Mouse (Mus musculus) left cerebral cortex, adult 2 months (tissue): Measurements from ENCODE around the gene Rere. TPM values are rescaled to one million over a fixed set of nuclear protein-coding genes. Genes with fewer than 3 reads are reported as not detected.
"Not testable (repeated sequence)": the region's sequence is repeated elsewhere in the genome, so short reads cannot be mapped to it uniquely, and the experiment has no call there.

ENCODE experiments used
- DNase-seq, 2 experiments: peaks; one replicate each; pipeline ENCODE4 v3.0.0; 2021 to 2022; ENCODE audit warnings: low spot score in 2 of 2, mixed read lengths in 1 of 2; ENCODE audit errors: extremely low spot score in 1 of 2
- H3K27ac ChIP-seq: fragments of 200-600 bp; 2 replicates; pipeline ENCODE4 v1.8.1; 2022
- H3K4me3 ChIP-seq: fragments of 200-600 bp; 2 replicates; pipeline ENCODE4 v1.8.1; 2022
- CTCF ChIP-seq: fragments of 200-600 bp; IDR thresholded peaks from 2 replicates; pipeline ENCODE4 v1.8.1; 2022; ENCODE audit warnings: antibody characterized with exemption, mild to moderate bottlenecking, moderate library complexity
- intact Hi-C: fragments of 180-260 bp; cut with DNase I; formaldehyde crosslinking; loops from one replicate; pipeline ENCODE4 v1.15.1; 2025
- total RNA-seq, 2 experiments: library from RNA; stranded (reverse); gene quantifications; 2 replicates each; pipeline ENCODE4 v1.2.3; 2021

The Rere gene
- total RNA-seq, 2 experiments from 2014 or later: 113 to 125 TPM

DNA sequence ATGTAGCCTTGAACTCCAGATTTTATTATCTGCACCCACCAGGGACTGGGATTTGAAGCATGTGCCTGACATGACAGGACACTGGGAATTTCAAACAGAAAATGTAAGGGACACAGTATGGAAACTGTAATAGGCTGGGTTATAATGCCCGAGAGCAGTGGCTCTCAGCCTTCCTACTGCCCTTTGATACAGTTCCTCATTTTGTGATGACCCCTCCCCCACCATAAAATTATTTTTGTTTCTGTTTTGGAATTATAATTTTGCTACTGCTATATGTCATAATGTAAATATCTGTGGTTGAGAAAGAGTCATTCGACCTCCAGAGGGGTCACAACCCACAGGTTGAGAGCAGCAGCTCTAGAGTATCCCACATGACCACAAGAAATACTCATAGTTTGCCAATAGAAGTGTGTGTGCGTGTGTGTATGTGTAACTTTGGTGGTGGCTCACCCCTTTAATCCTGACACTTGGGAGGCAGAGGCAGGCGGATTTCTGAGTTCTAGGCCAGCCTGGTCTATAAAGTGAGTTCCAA lies 312.9 kb downstream of the Rere start:
- Histone ChIP-seq H3K4me3 (no peak overlapping the region), H3K27ac (no peak overlapping the region)
- no peak for TF ChIP-seq CTCF
- intact Hi-C loops: no loop called here
- no peak for DNase-seq

DNA sequence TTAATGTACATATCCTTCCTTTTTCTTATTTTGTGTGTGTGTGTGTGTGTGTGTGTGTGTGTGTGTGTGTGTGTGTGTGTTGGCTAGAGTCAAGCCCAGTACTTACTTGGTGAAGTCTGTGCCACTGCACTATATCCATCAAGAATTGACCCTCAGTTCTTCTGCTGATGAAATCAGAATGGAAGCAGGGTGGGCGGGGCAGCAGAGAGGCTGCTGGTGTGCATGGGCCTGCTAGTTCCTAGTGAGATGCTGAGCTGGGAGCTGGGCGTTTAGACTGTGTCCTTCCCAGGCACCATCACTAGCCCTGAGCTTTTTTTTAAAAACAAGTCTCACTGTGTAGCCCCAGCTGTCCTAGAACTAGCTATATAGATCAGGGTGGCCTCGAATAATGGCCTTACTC lies 313.6 kb downstream of the Rere start:
- H3K4me3 ChIP-seq: no peak overlapping the region
- no peak overlapping the region for H3K27ac ChIP-seq
- no peak for TF ChIP-seq CTCF
- intact Hi-C loops: no loop called here
- no peak for DNase-seq

DNA sequence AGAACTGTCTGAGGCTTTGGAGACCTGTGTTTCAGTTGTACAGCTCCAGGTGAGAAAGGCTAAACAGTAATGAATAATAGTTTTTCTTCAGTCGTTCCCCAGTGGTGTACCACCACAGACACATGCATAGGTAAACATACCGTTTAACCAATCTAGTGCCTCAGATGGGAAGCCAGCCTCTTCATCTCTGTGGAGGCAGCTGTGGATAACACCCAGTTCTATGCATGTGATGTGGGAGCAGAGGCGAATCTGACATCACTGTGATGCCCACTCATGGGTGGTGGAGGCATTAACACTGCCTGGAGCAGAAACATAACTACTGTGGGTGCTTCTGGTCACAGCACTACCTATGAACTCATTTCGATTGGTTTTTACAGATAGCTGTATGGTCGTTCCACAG lies 314.5 kb downstream of the Rere start:
- H3K27ac ChIP-seq: peak overlapping the region; percentile 41; the same call in 1 of the 2 replicates
- DNase-seq: no peak
- no peak overlapping the region for H3K4me3 ChIP-seq
- intact Hi-C loops: no loop called here
- TF ChIP-seq CTCF: no peak

DNA sequence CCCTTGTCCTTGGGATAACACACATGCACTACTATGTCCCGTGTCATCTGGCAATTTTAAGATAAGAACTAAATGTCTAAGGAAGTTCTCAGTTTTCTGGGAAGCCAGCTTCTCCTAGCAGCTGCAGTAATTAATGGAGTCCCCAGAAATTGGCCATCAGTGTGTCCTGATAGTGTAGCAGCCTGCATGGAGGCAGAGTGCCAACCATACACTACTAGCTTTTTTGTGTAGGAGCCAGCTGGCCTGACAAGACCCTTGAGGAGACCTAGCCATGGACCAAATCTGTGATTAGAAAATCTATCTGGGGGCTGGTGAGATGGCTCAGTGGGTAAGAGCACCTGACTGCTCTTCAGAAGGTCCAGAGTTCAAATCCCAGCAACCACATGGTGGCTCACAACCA lies 317.2 kb downstream of the Rere start:
- Histone ChIP-seq H3K27ac (no peak overlapping the region), H3K4me3 (no peak overlapping the region)
- intact Hi-C loops: no loop called here
- no peak for TF ChIP-seq CTCF
- DNase-seq: no peak

DNA sequence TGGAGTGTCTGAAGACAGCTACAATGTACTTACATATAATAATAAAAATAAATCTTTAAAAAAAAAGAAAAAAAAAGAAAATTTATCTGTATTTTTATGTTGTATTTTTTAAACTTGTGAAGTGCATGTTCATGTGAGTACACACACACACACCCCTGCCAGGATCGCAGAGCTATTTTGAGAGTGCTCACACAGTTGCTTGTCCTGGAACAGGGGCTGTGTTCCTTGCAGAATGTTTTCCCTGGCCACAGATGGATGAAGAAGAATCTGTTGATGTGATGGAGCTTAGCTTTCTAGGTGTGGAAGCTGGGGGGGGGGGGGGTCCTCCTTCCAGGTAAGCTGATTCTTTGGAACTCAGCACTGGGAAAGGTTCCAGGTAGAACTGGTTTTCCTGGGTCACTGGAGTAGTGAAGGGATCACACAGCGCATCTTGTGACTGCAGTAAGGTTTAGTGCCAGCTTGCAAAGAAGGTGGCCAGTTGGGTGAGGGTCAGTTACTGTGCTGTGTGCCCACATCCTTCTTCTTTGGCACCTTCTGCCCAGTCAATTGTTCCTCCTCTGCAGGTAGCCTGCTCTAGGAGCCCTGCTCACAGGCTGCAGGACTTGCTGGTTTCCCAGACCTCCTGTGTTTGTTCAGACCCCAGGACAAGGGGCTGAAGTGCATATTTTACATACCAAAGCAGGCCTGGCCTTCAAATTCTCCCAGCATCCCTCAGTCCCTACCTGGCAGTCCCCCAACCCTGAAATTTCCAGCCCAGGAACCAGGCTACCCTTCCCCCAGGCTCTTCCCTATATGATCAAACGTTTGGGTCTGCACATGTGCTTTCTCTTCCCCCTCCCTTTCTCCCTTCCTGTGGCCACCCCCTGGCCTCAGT lies 317.9 kb downstream of the Rere start:
- intact Hi-C loops: no loop called here
- H3K4me3 ChIP-seq: no peak overlapping the region
- TF ChIP-seq CTCF: peak; percentile 16
- no peak overlapping the region for H3K27ac ChIP-seq
- no peak for DNase-seq

DNA sequence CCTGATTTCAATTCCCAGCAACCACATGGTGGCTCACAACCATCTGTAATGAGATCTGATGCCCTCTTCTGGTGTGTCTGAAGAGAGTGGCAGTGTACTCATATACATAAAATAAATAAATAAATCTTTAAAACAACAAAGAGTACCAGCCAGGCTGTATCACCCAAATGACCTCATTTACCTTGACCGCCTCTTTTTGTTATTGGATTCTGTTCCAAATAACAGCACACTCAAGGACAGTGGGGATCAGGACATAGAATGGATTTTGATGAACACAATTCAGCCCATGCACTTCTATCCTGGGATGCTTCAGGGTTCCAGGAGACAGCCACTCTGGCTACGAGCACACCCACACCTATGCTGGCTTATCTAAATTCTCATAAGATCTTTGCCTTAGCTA lies 319.1 kb downstream of the Rere start:
- intact Hi-C loops, H3K4me3 ChIP-seq, H3K27ac ChIP-seq, DNase-seq: not testable (repeated sequence)

DNA sequence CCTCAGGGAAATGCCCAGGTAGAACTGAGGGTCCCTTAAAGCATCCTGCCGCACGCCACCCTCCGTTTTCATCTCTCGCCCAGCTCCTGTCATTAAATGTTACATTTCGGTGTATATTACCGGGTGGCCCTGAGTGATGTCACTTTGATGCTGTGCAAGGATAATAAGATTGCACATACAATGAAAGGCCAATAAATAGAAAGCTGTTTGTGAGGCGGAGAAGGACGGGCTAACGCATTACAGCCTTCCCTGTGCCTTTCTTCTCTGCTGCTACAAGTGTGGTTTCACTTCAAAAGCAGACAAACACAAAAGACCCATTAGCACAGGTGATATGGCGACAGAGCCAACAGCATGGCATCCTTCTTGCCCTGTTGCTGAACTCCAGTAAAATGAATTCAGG lies 320.0 kb downstream of the Rere start:
- TF ChIP-seq CTCF: no peak
- no peak overlapping the region for H3K4me3 ChIP-seq
- intact Hi-C loops: no loop called here
- no peak for DNase-seq
- H3K27ac ChIP-seq: no peak overlapping the region

DNA sequence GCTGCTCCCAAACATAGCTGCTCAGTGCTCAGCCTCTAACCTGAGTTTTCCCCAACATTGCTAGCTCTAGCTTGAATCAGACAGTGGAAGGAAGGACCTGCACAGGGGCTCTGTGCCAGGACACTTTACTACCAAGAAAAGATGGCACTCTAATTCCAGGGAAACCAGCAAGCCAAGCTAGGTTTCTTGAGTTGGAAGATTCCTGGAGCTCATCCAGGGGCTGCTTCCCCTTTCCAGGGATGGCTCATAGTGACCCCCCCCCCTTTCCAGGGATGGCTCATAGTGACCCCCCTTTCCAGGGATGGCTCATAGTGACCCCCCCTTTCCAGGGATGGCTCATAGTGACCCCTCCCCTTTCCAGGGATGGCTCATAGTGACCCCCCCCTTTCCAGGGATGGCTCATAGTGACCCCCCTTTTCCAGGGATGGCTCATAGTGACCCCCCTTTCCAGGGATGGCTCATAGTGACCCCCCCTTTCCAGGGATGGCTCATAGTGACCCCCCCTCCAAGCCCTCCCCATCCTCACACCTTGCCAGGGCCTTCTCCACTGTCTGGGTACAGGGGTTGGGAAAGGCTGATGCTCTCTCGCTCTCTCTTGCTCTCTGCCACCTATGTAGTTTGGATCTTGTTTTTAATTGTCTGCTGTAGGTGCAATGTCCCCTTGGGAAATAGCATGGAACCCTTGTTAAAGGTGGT lies 322.1 kb downstream of the Rere start:
- no peak for TF ChIP-seq CTCF
- Histone ChIP-seq H3K4me3 (no peak overlapping the region), H3K27ac (no peak overlapping the region)
- DNase-seq: no peak
- intact Hi-C loops: no loop called here

DNA sequence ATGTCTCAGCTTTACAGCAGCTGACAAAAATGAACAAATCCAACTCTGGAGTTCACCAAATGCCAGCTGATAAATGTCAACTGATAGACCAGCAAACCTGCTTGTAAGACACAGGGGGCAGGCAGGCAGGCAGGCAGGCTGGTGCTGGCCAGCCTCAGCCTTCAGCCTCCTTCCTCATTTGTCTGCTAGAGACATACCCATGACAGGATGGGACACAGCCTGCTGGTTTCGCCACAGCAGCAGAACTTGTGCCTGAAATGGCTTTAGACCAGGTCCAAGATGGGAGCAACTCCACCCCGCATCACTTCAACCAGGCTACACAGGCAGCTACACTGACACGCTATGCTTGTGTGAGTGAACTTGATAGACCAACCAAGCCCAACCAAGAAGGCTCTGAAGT lies 324.4 kb downstream of the Rere start:
- intact Hi-C loops: no loop called here
- TF ChIP-seq CTCF: no peak
- no peak for DNase-seq
- Histone ChIP-seq H3K4me3 (no peak overlapping the region), H3K27ac (0 out of 2 replicates have a peak overlapping the region, but pooled peaks have one; percentile 26)

DNA sequence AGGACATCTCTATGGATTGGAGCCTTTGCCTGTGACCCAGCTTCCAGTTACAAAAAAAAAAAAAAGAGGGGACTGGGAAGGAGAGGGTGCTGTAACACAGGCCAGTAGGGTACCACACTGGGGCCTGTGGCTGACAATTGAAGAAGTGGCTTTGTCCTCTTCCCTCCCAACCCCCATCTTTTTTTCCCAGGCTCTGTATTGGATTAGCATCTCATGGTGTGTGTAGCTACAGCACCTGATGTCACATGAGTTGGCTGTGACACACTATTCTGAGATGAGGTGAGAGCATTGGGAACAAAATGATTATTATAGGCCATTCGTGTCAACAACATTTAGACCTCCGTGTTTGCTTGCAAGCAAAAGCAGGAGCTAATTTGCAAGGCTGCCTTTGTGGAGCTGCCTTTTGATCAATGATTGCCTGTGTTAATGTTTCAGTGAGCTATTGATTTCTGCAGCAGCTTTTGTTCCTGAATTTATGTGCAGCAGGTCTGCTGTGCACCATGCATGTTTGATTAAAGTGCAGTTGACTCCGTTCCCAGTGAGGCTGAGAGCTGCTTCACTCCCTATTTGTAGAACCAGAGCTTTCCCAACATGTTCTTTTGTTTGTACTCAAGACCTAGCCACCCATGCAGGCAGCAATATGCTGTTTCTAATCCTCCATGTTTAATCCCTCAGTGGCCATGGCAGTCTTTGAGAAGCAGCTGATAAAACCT lies 325.2 kb downstream of the Rere start:
- H3K27ac ChIP-seq: peak overlapping the region; percentile 25; the same call in 1 of the 2 replicates
- intact Hi-C loops: no loop called here
- H3K4me3 ChIP-seq: no peak overlapping the region
- no peak for DNase-seq
- TF ChIP-seq CTCF: no peak

DNA sequence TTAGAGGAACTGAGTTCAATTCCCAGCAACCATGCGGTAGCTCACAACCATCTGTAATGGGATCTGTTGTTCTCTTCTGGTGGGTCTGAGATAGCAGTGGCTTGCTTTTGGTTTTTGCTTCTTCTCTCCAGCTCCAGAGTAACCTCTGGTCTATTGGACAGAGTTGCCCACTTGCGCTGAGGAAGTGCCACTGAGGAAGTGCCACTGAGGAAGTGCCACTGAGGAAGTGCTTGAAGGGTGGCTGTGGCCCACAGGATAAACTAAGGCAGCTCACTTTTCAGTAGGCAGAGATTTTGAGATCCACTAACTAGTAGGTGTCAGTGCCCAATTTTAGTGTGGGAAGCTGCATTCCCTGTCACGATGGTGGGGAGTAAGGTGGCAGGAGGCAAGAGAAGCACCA lies 327.2 kb downstream of the Rere start:
- intact Hi-C loops: no loop called here
- no peak for DNase-seq
- no peak for TF ChIP-seq CTCF
- Histone ChIP-seq H3K4me3 (no peak overlapping the region), H3K27ac (no peak overlapping the region)

DNA sequence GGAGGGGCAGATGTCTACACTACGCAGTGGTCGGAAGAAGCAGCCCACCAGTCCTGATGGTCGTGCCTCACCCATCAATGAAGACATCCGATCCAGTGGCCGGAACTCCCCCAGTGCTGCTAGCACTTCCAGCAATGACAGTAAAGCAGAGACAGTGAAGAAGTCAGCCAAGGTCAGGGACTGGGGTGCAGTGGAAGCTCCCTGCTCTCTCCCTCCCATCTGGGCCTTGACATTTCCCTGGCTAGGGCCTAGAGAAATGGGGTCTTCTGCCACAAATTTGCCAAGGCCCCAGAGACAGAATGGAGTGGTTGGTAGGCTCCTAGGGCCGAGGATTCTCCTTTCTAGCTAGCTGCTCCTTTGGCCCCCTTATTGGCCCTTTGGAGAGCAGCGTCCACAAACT lies 332.3 kb downstream of the Rere start:
- no peak overlapping the region for H3K27ac ChIP-seq
- TF ChIP-seq CTCF: no peak
- no peak overlapping the region for H3K4me3 ChIP-seq
- intact Hi-C loops: no loop called here
- DNase-seq: no peak
